Mouse (Mus musculus): ENCODE results near the gene N4bp1. TPM values are rescaled to one million over a fixed set of nuclear protein-coding genes. Genes with fewer than 3 reads are reported as not detected.

Gene N4bp1
- polyA plus RNA-seq, 1 experiment from 2014 or later: 10.7 TPM

DNA sequence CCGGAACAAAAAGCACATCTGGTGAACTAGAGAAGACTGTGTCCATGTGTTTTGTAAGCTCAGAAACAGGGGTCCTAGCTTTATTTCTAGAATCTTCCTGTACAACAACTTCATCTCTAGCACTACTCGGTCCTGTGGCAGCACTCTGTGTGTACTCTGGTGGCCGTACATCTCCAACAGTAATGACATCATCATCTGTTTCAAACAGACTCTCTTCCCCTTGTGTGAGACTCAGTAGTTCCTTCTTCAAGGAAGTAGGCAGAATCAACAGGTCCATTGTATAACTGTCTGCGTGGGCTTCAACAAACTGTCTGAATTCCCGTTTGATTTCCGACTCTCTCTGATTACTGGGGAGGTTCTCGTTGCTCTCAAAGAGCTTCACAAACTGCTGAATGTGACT lies 23.5 kb downstream of the N4bp1 start:
- Histone ChIP-seq H3K27ac (replicated peaks; ENCODE audit: low read depth, low read length) (no peak overlapping the region), H3K27me3 (replicated peaks; ENCODE audit: control insufficient read depth, insufficient read depth, low read length) (no peaks in the 10 kb centered on the region), H3K9me3 (ENCODE audit: control insufficient read depth, low read length) (no peaks in the 10 kb centered on the region), H3K4me2 (ENCODE audit: low read depth, low read length) (no peak overlapping the region), H3K4me3 (ENCODE audit: low read depth, low read length) (no peak overlapping the region), H3K4me1 (ENCODE audit: control insufficient read depth, insufficient read depth, low read length) (peaks cover 7% of the 10 kb centered on the region; the same call in 1 of the 2 replicates), H3K9ac (ENCODE audit: low read depth, low read length) (no peak overlapping the region), H3K36me3 (ENCODE audit: control insufficient read depth, insufficient read depth, low read length) (peaks cover 38% of the 10 kb centered on the region)
- WGBS: 60% methylated on average over 7 of the region's 7 CpGs
- DNase-seq (ENCODE audit: low spot score) (no peak), ATAC-seq (ENCODE audit: low read depth) (no peak)

DNA sequence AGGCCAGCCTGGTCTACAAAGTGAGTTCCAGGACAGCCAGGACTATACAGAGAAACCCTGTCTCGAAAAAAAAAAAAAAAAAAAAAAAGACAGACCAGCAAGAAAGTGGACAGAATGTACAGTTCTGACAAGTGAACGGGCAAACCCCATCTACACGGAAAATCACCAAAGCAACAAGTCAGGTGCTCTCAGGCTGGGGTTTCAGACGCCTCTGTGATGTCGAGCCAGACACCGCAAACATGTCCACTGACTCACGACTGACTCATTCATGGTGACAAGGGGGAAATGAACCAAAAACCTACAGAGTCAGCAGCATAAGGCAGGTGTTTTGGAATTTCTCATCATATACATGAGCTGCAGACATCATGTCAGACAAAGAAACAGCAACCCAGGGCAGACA lies 28.8 kb downstream of the N4bp1 start:
- peaks cover 34% of the 10 kb centered on the region for H3K36me3 ChIP-seq (ENCODE audit: control insufficient read depth, insufficient read depth, low read length)
- no peak for ATAC-seq (ENCODE audit: low read depth)

DNA sequence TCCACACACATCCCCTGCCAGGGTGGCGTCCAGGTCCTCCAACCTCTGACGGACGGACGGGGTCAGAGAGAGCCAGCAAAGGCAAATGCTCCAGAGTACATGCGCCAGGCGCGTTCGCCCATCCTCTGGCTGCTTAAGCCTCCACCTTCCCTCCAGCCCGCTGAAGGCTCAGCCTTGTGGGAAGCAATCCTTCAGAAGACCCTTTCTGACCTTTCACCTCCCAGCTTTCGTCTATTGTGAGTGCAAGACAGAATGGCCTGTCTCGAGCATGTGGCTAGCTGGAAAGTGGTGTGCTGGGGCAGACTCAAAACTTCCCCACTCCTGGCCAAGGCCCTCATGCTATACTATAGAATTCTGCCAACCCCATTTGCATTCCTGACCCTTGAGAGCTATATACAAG lies 30.4 kb downstream of the N4bp1 start:
- Histone ChIP-seq H3K9me3 (ENCODE audit: control insufficient read depth, low read length) (no peaks in the 10 kb centered on the region), H3K4me2 (ENCODE audit: low read depth, low read length) (no peak overlapping the region), H3K4me1 (ENCODE audit: control insufficient read depth, insufficient read depth, low read length) (no peaks in the 10 kb centered on the region), H3K4me3 (ENCODE audit: low read depth, low read length) (no peak overlapping the region), H3K27ac (replicated peaks; ENCODE audit: low read depth, low read length) (no peak overlapping the region), H3K27me3 (replicated peaks; ENCODE audit: control insufficient read depth, insufficient read depth, low read length) (no peaks in the 10 kb centered on the region), H3K9ac (ENCODE audit: low read depth, low read length) (no peak overlapping the region), H3K36me3 (ENCODE audit: control insufficient read depth, insufficient read depth, low read length) (peaks cover 24% of the 10 kb centered on the region)
- DNase-seq (ENCODE audit: low spot score) (no peak), ATAC-seq (ENCODE audit: low read depth) (no peak)
- WGBS: 67% methylated on average over 11 of the region's 11 CpGs

More for the DNA sequence above, 28.8 kb downstream of the N4bp1 start:
- Histone ChIP-seq H3K4me1 (ENCODE audit: control insufficient read depth, insufficient read depth, low read length) (no peaks in the 10 kb centered on the region; the same call in 1 of the 2 replicates), H3K9ac (ENCODE audit: low read depth, low read length) (no peak overlapping the region), H3K27ac (replicated peaks; ENCODE audit: low read depth, low read length) (no peak overlapping the region), H3K9me3 (ENCODE audit: control insufficient read depth, low read length) (no peaks in the 10 kb centered on the region), H3K27me3 (replicated peaks; ENCODE audit: control insufficient read depth, insufficient read depth, low read length) (no peaks in the 10 kb centered on the region), H3K4me3 (ENCODE audit: low read depth, low read length) (no peak overlapping the region), H3K4me2 (ENCODE audit: low read depth, low read length) (no peak overlapping the region)
- WGBS: 94% methylated on average over 6 of the region's 7 CpGs
- DNase-seq (ENCODE audit: low spot score): no peak

DNA sequence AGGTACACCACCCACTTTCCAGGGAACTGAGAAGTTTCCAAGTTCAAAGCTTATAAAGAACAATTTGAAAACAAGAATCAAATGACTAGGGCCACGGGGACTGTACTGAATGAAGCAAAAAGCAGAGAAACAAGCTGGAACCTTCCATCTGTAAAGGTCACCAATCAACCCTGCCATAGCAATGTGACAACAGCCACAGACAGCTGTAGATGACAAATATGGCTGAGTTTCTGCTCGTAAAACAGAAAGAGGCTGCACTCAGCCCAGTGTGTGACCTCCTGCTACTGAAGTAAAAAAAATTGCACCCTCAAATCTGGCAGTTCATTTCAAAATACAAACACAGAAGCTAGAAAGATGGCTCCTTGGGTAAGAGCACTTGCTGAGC lies 31.1 kb downstream of the N4bp1 start:
- H3K9ac ChIP-seq (ENCODE audit: low read depth, low read length): no peak overlapping the region
- no peak for DNase-seq (ENCODE audit: low spot score)
- H3K27me3 ChIP-seq (replicated peaks; ENCODE audit: control insufficient read depth, insufficient read depth, low read length): no peaks in the 10 kb centered on the region
- ATAC-seq (ENCODE audit: low read depth): no peak
- no peak overlapping the region for H3K27ac ChIP-seq (replicated peaks; ENCODE audit: low read depth, low read length)
- peaks cover 19% of the 10 kb centered on the region; the same call in 1 of the 2 replicates for H3K36me3 ChIP-seq (ENCODE audit: control insufficient read depth, insufficient read depth, low read length)
- H3K4me2 ChIP-seq (ENCODE audit: low read depth, low read length): no peak overlapping the region
- H3K4me1 ChIP-seq (ENCODE audit: control insufficient read depth, insufficient read depth, low read length): no peaks in the 10 kb centered on the region
- H3K9me3 ChIP-seq (ENCODE audit: control insufficient read depth, low read length): no peaks in the 10 kb centered on the region
- H3K4me3 ChIP-seq (ENCODE audit: low read depth, low read length): no peak overlapping the region
- 78% methylated on average over 2 of the region's 2 CpGs for WGBS

DNA sequence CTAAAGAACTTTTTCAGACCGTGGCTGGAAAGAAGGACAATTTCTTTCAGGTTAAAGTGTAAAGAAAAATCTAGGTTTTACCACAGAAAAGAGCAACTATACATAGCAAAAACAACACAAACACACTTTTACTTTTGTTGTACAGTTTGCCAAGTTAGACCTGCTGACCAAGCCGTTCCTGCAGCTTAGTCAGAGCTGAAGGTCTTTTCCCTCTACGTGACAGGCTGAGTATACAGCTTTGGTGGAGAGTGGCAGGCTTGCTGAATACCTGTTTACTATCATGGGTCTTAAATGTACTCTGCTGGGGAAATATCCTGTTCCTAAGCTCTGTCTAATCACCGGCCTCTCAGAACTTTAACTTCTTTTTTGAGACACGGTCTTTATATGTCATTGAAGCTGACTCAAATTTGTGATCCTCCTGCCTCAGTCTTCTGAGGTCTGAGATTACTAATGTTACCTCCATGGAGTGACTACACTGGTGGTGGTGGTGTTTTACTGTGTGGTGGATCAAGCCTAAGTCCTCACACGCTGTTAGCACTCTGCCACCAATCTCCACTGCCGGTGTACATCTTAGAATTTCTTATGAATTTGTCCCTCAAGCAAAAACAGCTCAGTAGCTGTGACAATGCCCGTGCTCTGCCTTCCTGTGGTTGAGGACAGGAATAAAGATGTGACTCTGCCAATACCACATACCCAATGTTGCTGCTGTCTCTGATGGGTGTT lies 31.6 kb downstream of the N4bp1 start:
- Histone ChIP-seq H3K4me1 (ENCODE audit: control insufficient read depth, insufficient read depth, low read length) (no peaks in the 10 kb centered on the region), H3K4me3 (ENCODE audit: low read depth, low read length) (no peak overlapping the region)

DNA sequence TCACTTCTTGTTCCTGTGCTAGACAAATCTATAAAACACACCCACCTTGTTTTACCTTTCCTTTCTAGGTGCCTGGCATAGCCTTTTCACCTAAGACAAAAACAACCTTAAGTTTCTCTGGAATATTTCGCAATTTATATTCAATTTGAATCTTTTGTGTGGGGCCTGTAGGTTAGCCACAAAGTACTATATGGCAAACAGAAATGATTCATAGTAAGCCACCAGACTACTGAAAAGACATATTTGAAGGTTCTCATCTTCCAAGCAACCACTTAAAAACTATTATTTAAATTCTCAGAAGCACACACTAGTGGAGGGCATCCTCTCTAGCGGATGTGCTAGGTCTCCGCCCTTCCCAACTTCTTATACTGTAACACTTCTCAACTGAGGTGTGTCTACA lies 32.6 kb downstream of the N4bp1 start:
- Histone ChIP-seq H3K9me3 (ENCODE audit: control insufficient read depth, low read length) (no peaks in the 10 kb centered on the region), H3K27me3 (replicated peaks; ENCODE audit: control insufficient read depth, insufficient read depth, low read length) (no peaks in the 10 kb centered on the region), H3K4me1 (ENCODE audit: control insufficient read depth, insufficient read depth, low read length) (no peaks in the 10 kb centered on the region), H3K4me3 (ENCODE audit: low read depth, low read length) (no peak overlapping the region), H3K9ac (ENCODE audit: low read depth, low read length) (no peak overlapping the region), H3K27ac (replicated peaks; ENCODE audit: low read depth, low read length) (no peak overlapping the region), H3K4me2 (ENCODE audit: low read depth, low read length) (no peak overlapping the region), H3K36me3 (ENCODE audit: control insufficient read depth, insufficient read depth, low read length) (peaks cover 15% of the 10 kb centered on the region)
- no peak for DNase-seq (ENCODE audit: low spot score)
- no peak for ATAC-seq (ENCODE audit: low read depth)
- WGBS: 94% methylated on average over 3 of the region's 3 CpGs

More for the DNA sequence above, 31.6 kb downstream of the N4bp1 start:
- Histone ChIP-seq H3K9me3 (ENCODE audit: control insufficient read depth, low read length) (no peaks in the 10 kb centered on the region), H3K4me2 (ENCODE audit: low read depth, low read length) (no peak overlapping the region), H3K36me3 (ENCODE audit: control insufficient read depth, insufficient read depth, low read length) (peaks cover 13% of the 10 kb centered on the region; the same call in 1 of the 2 replicates), H3K9ac (ENCODE audit: low read depth, low read length) (no peak overlapping the region), H3K27me3 (replicated peaks; ENCODE audit: control insufficient read depth, insufficient read depth, low read length) (no peaks in the 10 kb centered on the region), H3K27ac (replicated peaks; ENCODE audit: low read depth, low read length) (no peak overlapping the region)
- no peak for DNase-seq (ENCODE audit: low spot score)
- whole genome bisulfite sequencing: 87% methylated on average over 8 of the region's 8 CpGs
- no peak for ATAC-seq (ENCODE audit: low read depth)

DNA sequence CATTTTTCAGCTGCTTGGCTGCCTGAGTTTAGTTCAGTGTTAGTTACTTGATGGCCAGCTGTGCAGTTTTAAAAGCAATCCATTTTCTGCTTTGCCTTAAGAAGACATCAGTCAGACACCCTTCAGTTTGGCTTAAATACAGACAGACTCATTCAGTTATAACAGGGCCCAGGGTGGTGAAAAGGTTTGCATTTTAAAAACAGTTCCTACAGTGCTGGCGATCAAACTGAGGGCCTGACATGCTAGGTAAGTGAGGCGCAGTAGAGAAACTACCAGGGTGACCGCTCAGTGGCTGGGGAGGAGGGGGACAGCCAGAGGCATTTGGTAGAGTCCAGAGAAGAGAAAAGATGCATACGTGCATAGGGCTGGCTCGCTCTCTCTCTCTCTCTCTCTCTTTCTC lies 36.2 kb downstream of the N4bp1 start:
- ATAC-seq (ENCODE audit: low read depth): no peak
- H3K9me3 ChIP-seq (ENCODE audit: control insufficient read depth, low read length): no peaks in the 10 kb centered on the region
- DNase-seq (ENCODE audit: low spot score): no peak
- no peak overlapping the region for H3K9ac ChIP-seq (ENCODE audit: low read depth, low read length)
- no peaks in the 10 kb centered on the region for H3K27me3 ChIP-seq (replicated peaks; ENCODE audit: control insufficient read depth, insufficient read depth, low read length)
- H3K4me1 ChIP-seq (ENCODE audit: control insufficient read depth, insufficient read depth, low read length): no peaks in the 10 kb centered on the region
- 73% methylated on average over 5 of the region's 5 CpGs for WGBS
- peaks cover 44% of the 10 kb centered on the region for H3K36me3 ChIP-seq (ENCODE audit: control insufficient read depth, insufficient read depth, low read length)
- no peak overlapping the region for H3K27ac ChIP-seq (replicated peaks; ENCODE audit: low read depth, low read length)
- no peak overlapping the region for H3K4me3 ChIP-seq (ENCODE audit: low read depth, low read length)
- H3K4me2 ChIP-seq (ENCODE audit: low read depth, low read length): no peak overlapping the region

DNA sequence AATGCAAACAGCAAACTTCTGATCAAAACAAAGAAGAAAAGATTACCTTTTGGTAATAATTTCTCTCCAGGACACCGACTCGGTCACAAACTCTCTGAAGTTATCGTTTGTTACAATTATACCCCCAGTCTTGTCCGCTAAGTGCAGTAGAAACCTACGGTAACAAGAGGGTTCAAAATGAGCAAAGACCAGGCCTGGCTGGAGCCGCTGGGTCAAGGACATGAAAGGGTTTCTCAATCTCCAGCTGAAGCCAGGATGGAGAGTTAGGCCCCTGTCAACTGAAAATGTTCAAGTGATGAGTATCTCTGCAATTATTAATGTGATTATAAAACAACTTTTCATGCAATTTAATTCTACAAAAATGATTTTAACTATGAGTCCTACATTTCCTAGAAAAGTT lies 36.7 kb downstream of the N4bp1 start:
- no peak for DNase-seq (ENCODE audit: low spot score)
- H3K4me1 ChIP-seq (ENCODE audit: control insufficient read depth, insufficient read depth, low read length): no peaks in the 10 kb centered on the region
- no peak for ATAC-seq (ENCODE audit: low read depth)
- H3K27me3 ChIP-seq (replicated peaks; ENCODE audit: control insufficient read depth, insufficient read depth, low read length): no peaks in the 10 kb centered on the region
- H3K4me3 ChIP-seq (ENCODE audit: low read depth, low read length): no peak overlapping the region
- no peak overlapping the region for H3K4me2 ChIP-seq (ENCODE audit: low read depth, low read length)
- 87% methylated on average over 6 of the region's 6 CpGs for WGBS
- H3K9ac ChIP-seq (ENCODE audit: low read depth, low read length): no peak overlapping the region
- H3K27ac ChIP-seq (replicated peaks; ENCODE audit: low read depth, low read length): no peak overlapping the region
- no peaks in the 10 kb centered on the region for H3K9me3 ChIP-seq (ENCODE audit: control insufficient read depth, low read length)
- peaks cover 47% of the 10 kb centered on the region for H3K36me3 ChIP-seq (ENCODE audit: control insufficient read depth, insufficient read depth, low read length)

DNA sequence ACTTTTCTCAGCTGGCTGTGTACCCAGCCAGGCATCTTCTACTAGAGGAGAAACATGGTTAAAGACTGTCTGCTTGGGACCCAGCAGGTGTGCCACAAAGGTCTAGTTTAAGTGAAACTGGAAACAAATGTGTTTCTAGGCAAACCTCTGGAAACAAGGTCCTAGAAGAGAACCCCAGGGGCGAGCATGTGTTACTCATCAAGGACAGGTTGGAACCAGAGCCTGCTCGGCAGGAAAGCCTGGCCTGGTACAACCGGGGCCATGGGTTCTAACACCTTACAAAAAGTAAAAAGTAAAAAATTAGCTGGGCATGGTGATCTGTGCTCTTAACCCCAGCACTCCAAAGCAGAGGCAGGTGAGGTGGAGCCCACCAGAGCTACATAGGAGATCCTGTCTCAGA lies 38.0 kb downstream of the N4bp1 start:
- DNase-seq (ENCODE audit: low spot score): no peak

More for the DNA sequence above, 38.0 kb downstream of the N4bp1 start:
- H3K4me3 ChIP-seq (ENCODE audit: low read depth, low read length): no peak overlapping the region
- no peaks in the 10 kb centered on the region for H3K27me3 ChIP-seq (replicated peaks; ENCODE audit: control insufficient read depth, insufficient read depth, low read length)
- H3K9me3 ChIP-seq (ENCODE audit: control insufficient read depth, low read length): no peaks in the 10 kb centered on the region
- no peaks in the 10 kb centered on the region for H3K4me1 ChIP-seq (ENCODE audit: control insufficient read depth, insufficient read depth, low read length)
- peaks cover 60% of the 10 kb centered on the region for H3K36me3 ChIP-seq (ENCODE audit: control insufficient read depth, insufficient read depth, low read length)
- H3K27ac ChIP-seq (replicated peaks; ENCODE audit: low read depth, low read length): no peak overlapping the region
- WGBS: 50% methylated on average over 3 of the region's 3 CpGs
- no peak for ATAC-seq (ENCODE audit: low read depth)
- H3K4me2 ChIP-seq (ENCODE audit: low read depth, low read length): no peak overlapping the region
- no peak overlapping the region for H3K9ac ChIP-seq (ENCODE audit: low read depth, low read length)
